Mouse (Mus musculus) stomach, postnatal 0 days (tissue): Measurements from ENCODE around the gene Rbms1. TPM values are rescaled to one million over a fixed set of nuclear protein-coding genes. Genes with fewer than 3 reads are reported as not detected.

Experiments used
- ATAC-seq: fragments of 200-750 bp; cut with Nextera tagmentation; 2 replicates; pipeline ENCODE4 v1.8.0; 2017; ENCODE audit not compliant: low FRiP score, low TSS enrichment
- DNase-seq: peaks from one replicate; pipeline ENCODE4 v3.0.0-alpha.2; 2016; ENCODE audit warnings: low spot score
- H3K27ac ChIP-seq: fragments of 300-500 bp; sonication (generic); replicated peaks from 2 replicates; pipeline ENCODE4 v1.5.1; 2014; ENCODE audit warnings: mild to moderate bottlenecking, control low read depth
- H3K27me3 ChIP-seq: fragments of 300-500 bp; sonication (generic); 2 replicates; pipeline ENCODE4 v1.6.1; 2014; ENCODE audit warnings: low read length; ENCODE audit not compliant: control insufficient read depth, insufficient read depth
- H3K36me3 ChIP-seq: fragments of 300-500 bp; sonication (generic); 2 replicates; pipeline ENCODE4 v1.6.1; 2014; ENCODE audit warnings: low read length, mixed read lengths; ENCODE audit not compliant: control insufficient read depth, insufficient read depth
- H3K4me1 ChIP-seq: fragments of 300-500 bp; sonication (generic); replicated peaks from 2 replicates; pipeline ENCODE4 v1.6.1; 2014; ENCODE audit warnings: antibody characterized with exemption; ENCODE audit not compliant: control insufficient read depth, insufficient read depth
- H3K4me2 ChIP-seq: fragments of 300-500 bp; sonication (generic); replicated peaks from 2 replicates; pipeline ENCODE4 v1.6.1; 2014; ENCODE audit warnings: low read depth, mild to moderate bottlenecking, control low read depth, moderate library complexity
- H3K4me3 ChIP-seq: fragments of 300-500 bp; sonication (generic); 2 replicates; pipeline ENCODE4 v1.5.1; 2014; ENCODE audit warnings: low read depth, low read length, control low read depth
- H3K9ac ChIP-seq: fragments of 300-500 bp; sonication (generic); 2 replicates; pipeline ENCODE4 v1.6.1; 2014; ENCODE audit warnings: mild to moderate bottlenecking, low read length, control low read depth, mixed read lengths
- H3K9me3 ChIP-seq: fragments of 300-500 bp; sonication (generic); 2 replicates; pipeline ENCODE4 v1.6.1; 2016; ENCODE audit warnings: low read length; ENCODE audit not compliant: control insufficient read depth
- CTCF ChIP-seq: IDR thresholded peaks from 2 replicates; pipeline ENCODE4 v1.5.1; 2016; ENCODE audit warnings: antibody characterized with exemption, low read depth, mild to moderate bottlenecking, moderate library complexity
- EP300 ChIP-seq: optimal IDR thresholded peaks from 2 replicates; pipeline ENCODE3; 2016; ENCODE audit warnings: antibody characterized with exemption
- WGBS: fragments of 180-500 bp; shearing (Covaris S2); extraction: QIAGEN DNeasy Blood & Tissue Kit; methylation state at CpG from one replicate; pipeline ENCODE4 v1.1.7; 2014; 5-methylcytosine and 5-hydroxymethylcytosine counted together
- polyA plus RNA-seq: library from polyadenylated mRNA; unstranded; fragments of >200 nt; fragmentation: Nextera tagmentation; extraction: Ambion mirVana; gene quantifications from 2 replicates; pipeline ENCODE4 v1.2.1, GENCODE M21; 2015

Gene Rbms1
- polyA plus RNA-seq, 1 experiment from 2014 or later: 81.1 TPM

- Histone ChIP-seq H3K4me3 (no peak overlapping the region), H3K9ac (no peak overlapping the region), H3K27ac (no peak overlapping the region), H3K4me2 (no peak overlapping the region), H3K27me3 (no peaks in the 10 kb centered on the region), H3K9me3 (no peaks in the 10 kb centered on the region), H3K36me3 (no peaks in the 10 kb centered on the region), H3K4me1 (peaks cover 5% of the 10 kb centered on the region; the same call in 1 of the 2 replicates)
- TF ChIP-seq EP300: no peak
- TF ChIP-seq CTCF: no peak
- DNase-seq (peak; percentile 9), ATAC-seq (no peak)
- WGBS: 80% methylated on average over 5 of the region's 5 CpGs
Measured at GRCm38 (mm10) chr2:60712891-60713290, 250.1 kb downstream of the Rbms1 start.

DNA sequence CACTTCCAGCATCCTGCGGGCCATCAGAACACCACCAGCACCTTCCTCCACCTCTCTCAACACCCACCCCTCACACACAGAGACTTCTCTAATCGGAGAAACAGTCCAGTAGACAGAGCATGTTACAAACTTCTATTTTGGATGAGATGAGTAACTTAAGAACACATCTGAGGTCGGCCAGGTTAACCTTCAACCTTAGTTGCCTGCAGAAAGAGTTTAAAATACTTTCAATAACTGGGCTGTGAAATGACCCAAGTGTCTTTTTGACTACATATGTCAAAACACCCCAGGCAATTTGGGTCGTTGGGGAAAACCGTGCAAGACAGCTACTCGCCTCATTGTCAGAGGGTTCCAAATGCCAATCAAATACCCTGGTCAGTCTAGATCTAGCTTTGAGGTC, 250.5 kb downstream of the Rbms1 start:
- Histone ChIP-seq H3K27me3 (no peaks in the 10 kb centered on the region), H3K36me3 (no peaks in the 10 kb centered on the region), H3K4me1 (peaks cover 5% of the 10 kb centered on the region; the same call in 1 of the 2 replicates), H3K9me3 (no peaks in the 10 kb centered on the region), H3K4me3 (no peak overlapping the region), H3K4me2 (no peak overlapping the region), H3K27ac (no peak overlapping the region), H3K9ac (no peak overlapping the region)
- ATAC-seq (no peak), DNase-seq (peak; percentile 5)
- no peak for TF ChIP-seq CTCF
- TF ChIP-seq EP300: no peak
- 74% methylated on average over 6 of the region's 6 CpGs for WGBS

DNA sequence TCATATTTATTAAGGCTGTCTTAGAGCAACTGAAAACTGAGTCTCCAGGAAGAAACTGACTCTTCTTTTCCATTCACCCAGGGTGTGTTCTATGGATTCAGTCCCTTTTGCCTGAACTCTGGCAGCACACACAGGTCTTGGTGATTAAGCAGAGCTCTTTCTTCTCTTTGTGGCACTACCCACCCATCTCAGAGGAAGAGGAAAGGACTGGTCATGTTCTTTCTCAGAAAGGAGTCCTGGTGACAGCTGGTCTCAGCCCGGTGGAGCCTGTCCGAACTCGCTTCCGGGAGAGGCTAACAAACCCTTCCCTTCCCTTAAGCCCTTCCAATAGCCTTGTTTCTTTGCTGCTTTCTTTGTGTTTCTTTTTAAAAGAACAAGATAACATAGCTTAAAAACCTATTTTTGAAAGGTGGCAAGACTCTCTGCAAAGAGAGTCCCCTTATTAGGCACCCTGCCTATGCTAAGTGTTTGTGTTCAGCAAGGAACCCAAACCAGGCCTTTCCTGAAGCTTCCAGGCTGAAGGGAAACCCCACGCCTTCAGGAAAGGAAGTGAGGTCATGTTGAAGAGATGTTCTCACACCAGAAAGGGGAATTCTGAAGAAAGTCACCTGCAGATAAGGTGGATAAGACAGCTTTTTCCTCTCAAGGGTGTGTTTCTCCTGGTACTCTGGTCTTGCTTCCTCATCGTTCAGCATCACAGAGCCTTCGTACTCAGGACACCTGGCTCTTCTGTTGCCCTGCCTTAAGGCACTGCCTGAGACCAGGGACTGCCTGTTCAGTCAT, 251.7 kb downstream of the Rbms1 start:
- Histone ChIP-seq H3K27ac (peak overlapping the region; percentile 84), H3K9ac (0 out of 2 replicates have a peak overlapping the region, but pooled peaks have one; percentile 18), H3K4me2 (no peak overlapping the region), H3K4me1 (peaks cover 5% of the 10 kb centered on the region; the same call in 1 of the 2 replicates), H3K36me3 (no peaks in the 10 kb centered on the region), H3K4me3 (no peak overlapping the region), H3K27me3 (no peaks in the 10 kb centered on the region), H3K9me3 (no peaks in the 10 kb centered on the region)
- TF ChIP-seq CTCF: no peak
- TF ChIP-seq EP300: no peak
- ATAC-seq: peak; percentile 82
- DNase-seq: peak; percentile 42
- 51% methylated on average over 7 of the region's 7 CpGs for WGBS

DNA sequence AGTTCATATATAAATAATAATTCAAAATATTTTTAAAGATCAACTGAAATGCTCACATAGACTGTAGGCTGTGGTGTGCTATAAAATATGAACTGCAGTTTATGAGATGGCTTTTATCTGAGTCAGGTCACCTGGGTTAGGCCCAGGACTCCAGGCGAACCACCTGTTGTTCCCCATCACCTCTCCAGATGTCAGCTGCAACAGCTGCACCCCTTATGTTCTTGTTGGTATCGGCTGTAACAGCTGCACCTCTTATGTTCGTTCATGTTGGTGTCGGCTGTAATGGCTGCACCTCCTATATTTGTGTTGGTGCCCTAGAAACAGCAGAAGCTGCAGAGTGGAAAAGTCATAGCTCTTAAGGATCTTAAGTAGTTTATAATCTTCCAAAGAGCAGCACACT, 252.7 kb downstream of the Rbms1 start:
- H3K27me3 ChIP-seq: no peaks in the 10 kb centered on the region
- TF ChIP-seq EP300 (no peak), CTCF (no peak)
- ATAC-seq: no peak
- no peak for DNase-seq
- no peaks in the 10 kb centered on the region for H3K36me3 ChIP-seq
- no peak overlapping the region for H3K4me3 ChIP-seq
- H3K9me3 ChIP-seq: no peaks in the 10 kb centered on the region
- H3K4me1 ChIP-seq: peaks cover 5% of the 10 kb centered on the region; the same call in 1 of the 2 replicates
- no peak overlapping the region for H3K9ac ChIP-seq
- H3K4me2 ChIP-seq: no peak overlapping the region
- 73% methylated on average over 4 of the region's 4 CpGs for WGBS
- H3K27ac ChIP-seq: peak overlapping the region; percentile 84

DNA sequence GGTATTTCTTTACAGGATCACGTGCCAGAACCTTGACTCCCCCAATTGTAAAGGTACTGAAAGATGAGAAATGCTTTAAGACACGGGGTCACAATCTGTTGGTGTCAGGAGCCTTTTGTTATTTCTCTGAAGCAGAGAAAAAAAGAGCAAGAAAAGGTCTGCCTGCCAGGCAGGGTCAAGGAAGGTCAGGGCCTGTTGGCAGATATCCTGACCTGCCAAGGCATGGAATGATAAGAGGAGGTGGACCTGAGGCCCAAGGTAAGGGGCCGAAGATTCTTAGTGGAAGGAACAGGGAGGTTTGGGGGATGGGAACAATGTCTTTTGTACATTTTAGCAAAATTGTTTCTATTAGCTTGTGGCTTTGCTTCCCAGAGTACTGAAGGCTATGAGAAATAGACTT, 254.3 kb downstream of the Rbms1 start:
- TF ChIP-seq CTCF (no peak), EP300 (no peak)
- Histone ChIP-seq H3K4me2 (no peak overlapping the region), H3K9ac (no peak overlapping the region), H3K4me1 (peaks cover 7% of the 10 kb centered on the region; the same call in 1 of the 2 replicates), H3K27ac (no peak overlapping the region), H3K27me3 (no peaks in the 10 kb centered on the region), H3K36me3 (no peaks in the 10 kb centered on the region), H3K4me3 (no peak overlapping the region), H3K9me3 (no peaks in the 10 kb centered on the region)
- WGBS: 27% methylated on average over 3 of the region's 3 CpGs
- no peak for ATAC-seq
- DNase-seq: no peak

- Histone ChIP-seq H3K27ac (no peak overlapping the region), H3K36me3 (no peaks in the 10 kb centered on the region), H3K4me2 (no peak overlapping the region), H3K27me3 (no peaks in the 10 kb centered on the region), H3K4me1 (peaks cover 7% of the 10 kb centered on the region; the same call in 1 of the 2 replicates), H3K4me3 (no peak overlapping the region), H3K9me3 (no peaks in the 10 kb centered on the region), H3K9ac (no peak overlapping the region)
- TF ChIP-seq EP300 (no peak), CTCF (no peak)
- ATAC-seq: no peak
- DNase-seq: no peak
- WGBS: 52% methylated on average over 3 of the region's 3 CpGs
Measured at GRCm38 (mm10) chr2:60706866-60707265, 256.1 kb downstream of the Rbms1 start.
